Mouse (Mus musculus): ENCODE measurements around the gene Kalrn. TPM values are rescaled to one million over a fixed set of nuclear protein-coding genes. Genes with fewer than 3 reads are reported as not detected.

Kalrn gene
- total and polyA plus RNA-seq, 2 experiments from 2014 or later = 23.6 to 148 TPM

- Histone ChIP-seq H3K4me2 (ENCODE audit: low read depth) (no peak overlapping the region), H3K4me1 (ENCODE audit: insufficient read depth) (peaks cover 2% of the 10 kb centered on the region), H3K27me3 (ENCODE audit: insufficient read depth, low read length) (no peaks in the 10 kb centered on the region), H3K9ac (no peak overlapping the region), H3K9me3 (ENCODE audit: low read length) (no peaks in the 10 kb centered on the region), H3K36me3 (ENCODE audit: insufficient read depth) (peaks cover 2% of the 10 kb centered on the region; the same call in 1 of the 2 replicates), H3K4me3 (ENCODE audit: low read depth, low read length) (no peak overlapping the region), H3K27ac (ENCODE audit: low read depth, low read length) (no peak overlapping the region)
- DNase-seq (peak; percentile 56), ATAC-seq (no peak)
- 33% methylated on average over 3 of the region's 3 CpGs for WGBS
- peak; percentile 64 for TF ChIP-seq CTCF (IDR thresholded peaks at IDR 0.05; ENCODE audit: low read depth)
Observed at GRCm38 (mm10) chr16:33999388-33999787, 573.9 kb downstream of the Kalrn start.

- ATAC-seq (no peak), DNase-seq (no peak)
- H3K27ac ChIP-seq (ENCODE audit: low read depth, low read length) = no peak overlapping the region
- H3K9me3 ChIP-seq (ENCODE audit: low read length) = no peaks in the 10 kb centered on the region
- H3K36me3 ChIP-seq (ENCODE audit: insufficient read depth) = peaks cover 2% of the 10 kb centered on the region; the same call in 1 of the 2 replicates
- H3K4me3 ChIP-seq (ENCODE audit: low read depth, low read length) = no peak overlapping the region
- no peaks in the 10 kb centered on the region for H3K4me1 ChIP-seq (ENCODE audit: insufficient read depth)
- no peaks in the 10 kb centered on the region for H3K27me3 ChIP-seq (ENCODE audit: insufficient read depth, low read length)
- H3K4me2 ChIP-seq (ENCODE audit: low read depth) = no peak overlapping the region
- TF ChIP-seq CTCF (IDR thresholded peaks at IDR 0.05; ENCODE audit: low read depth) = no peak
- no peak overlapping the region for H3K9ac ChIP-seq
- WGBS = 87% methylated on average over 6 of the region's 6 CpGs
Observed at GRCm38 (mm10) chr16:33998011-33998410, 575.3 kb downstream of the Kalrn start.

- peak; percentile 87 for TF ChIP-seq CTCF (IDR thresholded peaks at IDR 0.05; ENCODE audit: low read depth)
- DNase-seq (peak; percentile 74), ATAC-seq (0 out of 2 replicates have a peak, but pooled peaks have one; percentile 30)
- Histone ChIP-seq H3K4me2 (ENCODE audit: low read depth) (no peak overlapping the region), H3K4me3 (ENCODE audit: low read depth, low read length) (no peak overlapping the region), H3K9me3 (ENCODE audit: low read length) (no peaks in the 10 kb centered on the region), H3K4me1 (ENCODE audit: insufficient read depth) (no peaks in the 10 kb centered on the region), H3K27ac (ENCODE audit: low read depth, low read length) (no peak overlapping the region), H3K27me3 (ENCODE audit: insufficient read depth, low read length) (no peaks in the 10 kb centered on the region), H3K36me3 (ENCODE audit: insufficient read depth) (peaks cover 8% of the 10 kb centered on the region; the same call in 1 of the 2 replicates), H3K9ac (no peak overlapping the region)
- WGBS = 5% methylated on average over 5 of the region's 5 CpGs
Observed at GRCm38 (mm10) chr16:33996030-33996429, 577.3 kb downstream of the Kalrn start.

- H3K4me2 ChIP-seq (ENCODE audit: low read depth) = no peak overlapping the region
- peaks cover 8% of the 10 kb centered on the region; the same call in 1 of the 2 replicates for H3K36me3 ChIP-seq (ENCODE audit: insufficient read depth)
- no peaks in the 10 kb centered on the region for H3K27me3 ChIP-seq (ENCODE audit: insufficient read depth, low read length)
- H3K4me3 ChIP-seq (ENCODE audit: low read depth, low read length) = no peak overlapping the region
- DNase-seq (no peak), ATAC-seq (no peak)
- H3K9me3 ChIP-seq (ENCODE audit: low read length) = no peaks in the 10 kb centered on the region
- no peak overlapping the region for H3K9ac ChIP-seq
- TF ChIP-seq CTCF (IDR thresholded peaks at IDR 0.05; ENCODE audit: low read depth) = no peak
- H3K4me1 ChIP-seq (ENCODE audit: insufficient read depth) = no peaks in the 10 kb centered on the region
- H3K27ac ChIP-seq (ENCODE audit: low read depth, low read length) = no peak overlapping the region
- WGBS = 83% methylated on average over 3 of the region's 3 CpGs
Observed at GRCm38 (mm10) chr16:33995496-33995895, 577.8 kb downstream of the Kalrn start.

GRCm38 (mm10) chr16:33994321-33994720, 579.0 kb downstream of the Kalrn start:
- 68% methylated on average over 6 of the region's 6 CpGs for WGBS
- Histone ChIP-seq H3K27me3 (ENCODE audit: insufficient read depth, low read length) (no peaks in the 10 kb centered on the region), H3K36me3 (ENCODE audit: insufficient read depth) (peaks cover 8% of the 10 kb centered on the region; the same call in 1 of the 2 replicates), H3K9me3 (ENCODE audit: low read length) (no peaks in the 10 kb centered on the region), H3K4me1 (ENCODE audit: insufficient read depth) (no peaks in the 10 kb centered on the region), H3K27ac (ENCODE audit: low read depth, low read length) (no peak overlapping the region), H3K4me2 (ENCODE audit: low read depth) (no peak overlapping the region), H3K9ac (no peak overlapping the region), H3K4me3 (ENCODE audit: low read depth, low read length) (no peak overlapping the region)
- no peak for TF ChIP-seq CTCF (IDR thresholded peaks at IDR 0.05; ENCODE audit: low read depth)
- DNase-seq (no peak), ATAC-seq (no peak)

GRCm38 (mm10) chr16:33990712-33991111, 582.6 kb downstream of the Kalrn start:
- WGBS = 89% methylated on average over 4 of the region's 4 CpGs
- TF ChIP-seq CTCF (IDR thresholded peaks at IDR 0.05; ENCODE audit: low read depth) = no peak
- Histone ChIP-seq H3K9ac (no peak overlapping the region), H3K27me3 (ENCODE audit: insufficient read depth, low read length) (no peaks in the 10 kb centered on the region), H3K9me3 (ENCODE audit: low read length) (no peaks in the 10 kb centered on the region), H3K27ac (ENCODE audit: low read depth, low read length) (no peak overlapping the region), H3K36me3 (ENCODE audit: insufficient read depth) (peaks cover 26% of the 10 kb centered on the region), H3K4me1 (ENCODE audit: insufficient read depth) (no peaks in the 10 kb centered on the region), H3K4me2 (ENCODE audit: low read depth) (no peak overlapping the region), H3K4me3 (ENCODE audit: low read depth, low read length) (no peak overlapping the region)
- DNase-seq = no peak
- ATAC-seq = no peak

- Histone ChIP-seq H3K4me3 (ENCODE audit: low read depth, low read length) (no peak overlapping the region), H3K27me3 (ENCODE audit: insufficient read depth, low read length) (no peaks in the 10 kb centered on the region), H3K9ac (no peak overlapping the region), H3K4me1 (ENCODE audit: insufficient read depth) (no peaks in the 10 kb centered on the region), H3K27ac (ENCODE audit: low read depth, low read length) (no peak overlapping the region), H3K36me3 (ENCODE audit: insufficient read depth) (peaks cover 26% of the 10 kb centered on the region), H3K4me2 (ENCODE audit: low read depth) (no peak overlapping the region), H3K9me3 (ENCODE audit: low read length) (no peaks in the 10 kb centered on the region)
- WGBS = 84% methylated on average over 1 of the region's 1 CpGs
- no peak for TF ChIP-seq CTCF (IDR thresholded peaks at IDR 0.05; ENCODE audit: low read depth)
- ATAC-seq (no peak), DNase-seq (no peak)
Observed at GRCm38 (mm10) chr16:33989106-33989505, 584.2 kb downstream of the Kalrn start.
